In the genomic region with DNA sequence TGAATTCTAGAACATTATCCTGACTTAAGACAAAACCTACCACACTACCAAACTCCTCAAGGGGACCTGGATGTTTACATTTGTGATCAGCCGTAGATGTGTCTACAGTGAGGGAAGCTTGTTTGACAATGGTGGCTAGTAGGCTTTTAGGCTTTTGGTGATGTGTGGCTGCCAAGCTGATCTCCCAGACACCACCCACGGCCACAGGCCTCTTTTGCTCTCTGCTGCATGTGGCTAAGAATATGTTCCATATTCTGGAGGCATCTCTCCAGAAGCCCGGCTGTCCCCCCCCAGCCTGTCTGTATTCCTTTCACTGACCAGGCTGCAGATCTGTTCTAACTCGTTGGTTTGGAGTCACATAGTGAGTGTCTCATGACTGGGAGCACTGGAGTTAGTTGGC, we compare ENCODE assay signal across 25 mouse cellular contexts. TPM values are rescaled to one million over a fixed set of nuclear protein-coding genes. Genes with fewer than 3 reads are reported as not detected.
"Had no signal": no experiment of that assay in that cellular context is flagged by ENCODE, and none has a peak within 500 bp of the region (broad histone marks: within the 10 kb centered on the region; RNA-seq: fewer than 3 reads in every experiment).

No protein-coding gene starts in this region.

- DNase-seq: gastrocnemius, adult 2 months; gastrocnemius, postnatal 10 days; gastrocnemius, postnatal 25 days; heart, adult 2 months; heart, postnatal 10 days; heart, postnatal 4 days; kidney, adult 18-20 months; kidney, adult 8-10 months; kidney, postnatal 10 days; kidney, postnatal 25 days; kidney, postnatal 4 days; liver had no signal

- H3K9ac ChIP-seq: hindbrain, embryonic 13.5 days; intestine, embryonic 15.5 days; limb, embryonic 12.5 days; liver, embryonic 14.5 days had no signal

- H3K9me3 ChIP-seq: hindbrain, embryonic 10.5 days; hindbrain, embryonic 13.5 days; intestine, embryonic 15.5 days; limb, embryonic 10.5 days; limb, embryonic 12.5 days had no signal

- H3K4me2 ChIP-seq: heart, embryonic 11.5 days; hindbrain, embryonic 13.5 days; intestine, embryonic 15.5 days; limb, embryonic 12.5 days had no signal

- H3K27me3 ChIP-seq: hindbrain, embryonic 13.5 days; intestine, embryonic 15.5 days; limb, embryonic 12.5 days had no signal

- H3K27ac ChIP-seq: gastrocnemius, adult 2 months; heart, adult 2 months; hindbrain, embryonic 13.5 days; intestine, embryonic 15.5 days; layer of hippocampus, adult 2 months; left cerebral cortex, adult 2 months; limb, embryonic 10.5 days; liver, embryonic 14.5 days had no signal

- H3K4me3 ChIP-seq: gastrocnemius, adult 2 months; heart, adult 2 months; hindbrain, embryonic 10.5 days; hindbrain, embryonic 13.5 days; intestine, embryonic 15.5 days; layer of hippocampus, adult 2 months; left cerebral cortex, adult 2 months; limb, embryonic 10.5 days; limb, embryonic 12.5 days had no signal

- ATAC-seq: hindbrain, embryonic 16.5 days; inflammation-experienced regulatory T-cells, adult 6 months; intestine, embryonic 15.5 days; intestine, postnatal 0 days had no signal

- H3K4me1 ChIP-seq: intestine, embryonic 15.5 days had no signal

RNA-seq across cellular contexts. Expression of a gene that starts 27.3 kb away (rescaled TPM):
- total RNA-seq: granulocyte monocyte progenitor cell, adult 5-6 weeks had no signal
- polyA plus RNA-seq: inflammation-experienced regulatory T-cells, adult 6 months had no signal
